Mouse (Mus musculus) brain, adult 2 months (tissue): ENCODE measurements at regions not wholly inside any gene's neighbourhood (a gene's known extent, or its start where the extent isn't known, plus 50 kb on each side); places are given as distances from the start of the nearest gene placed in this dataset.
A peak's percentile ranks its signal among the peaks of the same experiment; 100 is the strongest.

Experiments
- DNase-seq: peaks from one replicate; pipeline ENCODE4 v3.0.0; 2011; ENCODE audit warnings: low read depth, low spot score

GRCm38 (mm10) chr5:51764416-51764815 is 196.9 kb upstream of the Ppargc1a start:
- peak; percentile 38 for DNase-seq

GRCm38 (mm10) chr5:51763599-51763998 is 196.1 kb upstream of the Ppargc1a start:
- peak; percentile 57 for DNase-seq

- peak; percentile 51 for DNase-seq
Measured at GRCm38 (mm10) chr5:51762352-51762751, 194.8 kb upstream of the Ppargc1a start.

GRCm38 (mm10) chr5:51758289-51758688 is 190.8 kb upstream of the Ppargc1a start:
- no peak for DNase-seq

- DNase-seq: no peak
Measured at GRCm38 (mm10) chr5:51757864-51758263, 190.3 kb upstream of the Ppargc1a start.

- no peak for DNase-seq
Measured at GRCm38 (mm10) chr5:51752024-51752423, 184.5 kb upstream of the Ppargc1a start.

GRCm38 (mm10) chr5:51750456-51750855 is 182.9 kb upstream of the Ppargc1a start:
- no peak for DNase-seq

- peak; percentile 54 for DNase-seq
Measured at GRCm38 (mm10) chr5:51740893-51741292, 173.4 kb upstream of the Ppargc1a start.

GRCm38 (mm10) chr5:51730241-51730640 is 162.7 kb upstream of the Ppargc1a start:
- DNase-seq: no peak

- no peak for DNase-seq
Measured at GRCm38 (mm10) chr5:51729771-51730170, 162.2 kb upstream of the Ppargc1a start.

- no peak for DNase-seq
Measured at GRCm38 (mm10) chr5:51726762-51727161, 159.2 kb upstream of the Ppargc1a start.

- DNase-seq: peak; percentile 8
Measured at GRCm38 (mm10) chr5:51718911-51719310, 151.4 kb upstream of the Ppargc1a start.

GRCm38 (mm10) chr5:51718451-51718850 is 150.9 kb upstream of the Ppargc1a start:
- no peak for DNase-seq

- DNase-seq: peak; percentile 12
Measured at GRCm38 (mm10) chr5:51711860-51712560, 144.5 kb upstream of the Ppargc1a start.

GRCm38 (mm10) chr5:51710664-51711063 is 143.1 kb upstream of the Ppargc1a start:
- DNase-seq: no peak

- DNase-seq: no peak
Measured at GRCm38 (mm10) chr5:51709447-51709991, 142.0 kb upstream of the Ppargc1a start.

- DNase-seq: no peak
Measured at GRCm38 (mm10) chr5:51679884-51680283, 112.4 kb upstream of the Ppargc1a start.

- peak; percentile 54 for DNase-seq
Measured at GRCm38 (mm10) chr5:51671190-51671589, 103.7 kb upstream of the Ppargc1a start.

- no peak for DNase-seq
Measured at GRCm38 (mm10) chr5:51665241-51665640, 97.7 kb upstream of the Ppargc1a start.

GRCm38 (mm10) chr5:51658232-51658896 is 90.8 kb upstream of the Ppargc1a start:
- no peak for DNase-seq

- DNase-seq: no peak
Measured at GRCm38 (mm10) chr5:51653507-51653906, 86.0 kb upstream of the Ppargc1a start.

- DNase-seq: peak; percentile 59
Measured at GRCm38 (mm10) chr5:51624400-51624799, 56.9 kb upstream of the Ppargc1a start.
